Mouse (Mus musculus) MEL (cell line): ENCODE measurements around the gene Cpped1. TPM values are rescaled to one million over a fixed set of nuclear protein-coding genes. Genes with fewer than 3 reads are reported as not detected.
A peak's percentile ranks its signal among the peaks of the same experiment; 100 is the strongest.

ENCODE experiments used
- DNase-seq: peaks from one replicate; pipeline ENCODE4 v3.0.0; 2011; ENCODE audit warnings: low read depth, low spot score
- H3K27ac ChIP-seq: 2 replicates; pipeline ENCODE4 v1.5.1; 2012; ENCODE audit warnings: low read depth, mild to moderate bottlenecking, control low read depth, low read length, moderate library complexity; ENCODE audit not compliant: control insufficient read depth
- H3K27me3 ChIP-seq, 2 experiments: fragments of 150-350 bp in 1 of 2; sonication (generic) in 1 of 2; 2 replicates each; pipeline ENCODE4 v1.6.1; 2012; ENCODE audit warnings: low read length in 2 of 2, mild to moderate bottlenecking in 2 of 2, improper control_type of control experiment in 1 of 2, moderate library complexity in 1 of 2; ENCODE audit not compliant: insufficient read depth in 2 of 2, control insufficient read depth in 1 of 2
- H3K36me3 ChIP-seq, 2 experiments: 2 replicates each; pipeline ENCODE4 v1.6.1; 2012 to 2014; ENCODE audit warnings: low read length in 2 of 2, improper control_type of control experiment in 1 of 2, inconsistent platforms in 1 of 2, mild to moderate bottlenecking in 1 of 2; ENCODE audit not compliant: insufficient read depth in 2 of 2, control insufficient read depth in 1 of 2
- H3K4me1 ChIP-seq, 2 experiments: fragments of 150-350 bp in 1 of 2; sonication (generic) in 1 of 2; 2 replicates each; pipeline ENCODE4 v1.6.1; 2012; ENCODE audit warnings: low read length in 2 of 2, improper control_type of control experiment in 1 of 2, mild to moderate bottlenecking in 1 of 2; ENCODE audit not compliant: insufficient read depth in 2 of 2, control insufficient read depth in 1 of 2
- H3K4me3 ChIP-seq, 2 experiments: fragments of 150-350 bp in 1 of 2; sonication (generic) in 1 of 2; 2 replicates each; pipeline ENCODE4 v1.5.1; 2012; ENCODE audit warnings: low read depth in 2 of 2, low read length in 2 of 2, mild to moderate bottlenecking in 2 of 2, moderate library complexity in 2 of 2, control low read depth in 1 of 2, improper control_type of control experiment in 1 of 2; ENCODE audit not compliant: control insufficient read depth in 1 of 2, insufficient read depth in 1 of 2
- H3K79me2 ChIP-seq: 2 replicates; pipeline ENCODE4 v1.6.1; 2012; ENCODE audit warnings: mild to moderate bottlenecking, low read length, moderate library complexity; ENCODE audit not compliant: control insufficient read depth, poor library complexity, insufficient read depth
- H3K9ac ChIP-seq: 2 replicates; pipeline ENCODE4 v1.6.1; 2012; ENCODE audit warnings: low read depth, mild to moderate bottlenecking, control low read depth, low read length, moderate library complexity; ENCODE audit not compliant: control insufficient read depth, poor library complexity, severe bottlenecking
- H3K9me3 ChIP-seq: fragments of 150-350 bp; sonication (generic); replicated peaks from 2 replicates; pipeline ENCODE4 v1.6.1; 2012; ENCODE audit warnings: mild to moderate bottlenecking, low read length, improper control_type of control experiment, moderate library complexity; ENCODE audit not compliant: insufficient read depth
- CHD1 ChIP-seq: IDR thresholded peaks from 2 replicates; pipeline ENCODE4 v1.6.1; 2012; ENCODE audit warnings: low read depth, mild to moderate bottlenecking, inconsistent platforms, low read length, improper control_type of control experiment
- CHD2 ChIP-seq: IDR thresholded peaks from 2 replicates; pipeline ENCODE4 v1.6.1; 2011; ENCODE audit warnings: low read length, improper control_type of control experiment
- CTCF ChIP-seq, 3 experiments: IDR thresholded peaks in 2 of 3; conservative IDR thresholded peaks in 1 of 3; 2 replicates each; pipeline ENCODE4 v1.5.1; 2011 to 2012; ENCODE audit warnings: low read length in 3 of 3, low read depth in 2 of 3, mild to moderate bottlenecking in 2 of 3, improper control_type of control experiment in 1 of 3, inconsistent platforms in 1 of 3, mixed read lengths in 1 of 3, moderate library complexity in 1 of 3; ENCODE audit not compliant: control insufficient read depth in 1 of 3, insufficient read depth in 1 of 3, poor library complexity in 1 of 3, severe bottlenecking in 1 of 3
- E2F4 ChIP-seq: IDR thresholded peaks from 2 replicates; pipeline ENCODE4 v1.6.1; 2011; ENCODE audit warnings: low read depth, low read length, improper control_type of control experiment, borderline replicate concordance
- ELF1 ChIP-seq: IDR thresholded peaks from 2 replicates; pipeline ENCODE4 v1.6.1; 2014; ENCODE audit warnings: low read depth, mild to moderate bottlenecking, inconsistent platforms, low read length, improper control_type of control experiment, moderate library complexity
- HCFC1 ChIP-seq: IDR thresholded peaks from 2 replicates; pipeline ENCODE4 v1.6.1; 2012; ENCODE audit warnings: low read depth, mild to moderate bottlenecking, inconsistent platforms, low read length, improper control_type of control experiment, moderate library complexity
- KAT2A ChIP-seq: conservative IDR thresholded peaks from 2 replicates; pipeline ENCODE4 v1.6.1; 2012; ENCODE audit warnings: low read depth, low read length, improper control_type of control experiment, inconsistent platforms
- MAFK ChIP-seq: IDR thresholded peaks from 2 replicates; pipeline ENCODE4 v1.6.1; 2011; ENCODE audit warnings: low read depth, mild to moderate bottlenecking, low read length, improper control_type of control experiment, borderline replicate concordance
- MEF2A ChIP-seq: IDR thresholded peaks from 2 replicates; pipeline ENCODE4 v1.6.1; 2014; ENCODE audit warnings: low read depth, mild to moderate bottlenecking, inconsistent platforms, low read length, improper control_type of control experiment; ENCODE audit not compliant: poor library complexity, insufficient replicate concordance, severe bottlenecking; ENCODE audit errors: extremely low read depth
- MYC ChIP-seq: IDR thresholded peaks from 2 replicates; pipeline ENCODE4 v1.6.1; 2011; ENCODE audit warnings: low read depth, mild to moderate bottlenecking, low read length, improper control_type of control experiment, moderate library complexity
- NELFE ChIP-seq: IDR thresholded peaks from 2 replicates; pipeline ENCODE4 v1.6.1; 2011; ENCODE audit warnings: low read depth, low read length, improper control_type of control experiment
- POLR2A ChIP-seq, 2 experiments: IDR thresholded peaks; 2 replicates each; pipeline ENCODE4 v1.6.1; 2011 to 2012; ENCODE audit warnings: low read length in 2 of 2, mild to moderate bottlenecking in 2 of 2, control low read depth in 1 of 2, improper control_type of control experiment in 1 of 2, low read depth in 1 of 2, moderate library complexity in 1 of 2; ENCODE audit not compliant: control insufficient read depth in 1 of 2, insufficient read depth in 1 of 2, poor library complexity in 1 of 2
- POLR2AphosphoS2 ChIP-seq: IDR thresholded peaks from 2 replicates; pipeline ENCODE4 v1.6.1; 2011; ENCODE audit warnings: low read length, improper control_type of control experiment
- RAD21 ChIP-seq: IDR thresholded peaks from 2 replicates; pipeline ENCODE4 v1.6.1; 2011; ENCODE audit warnings: mild to moderate bottlenecking, low read depth, low read length, improper control_type of control experiment
- RCOR1 ChIP-seq: IDR thresholded peaks from 2 replicates; pipeline ENCODE4 v1.6.1; 2012; ENCODE audit warnings: low read depth, mild to moderate bottlenecking, inconsistent platforms, low read length, improper control_type of control experiment
- SMC3 ChIP-seq: IDR thresholded peaks from 2 replicates; pipeline ENCODE4 v1.6.1; 2011; ENCODE audit warnings: low read depth, low read length, improper control_type of control experiment
- TAL1 ChIP-seq: IDR thresholded peaks from 2 replicates; pipeline ENCODE4 v1.6.1; 2012; ENCODE audit warnings: mild to moderate bottlenecking, inconsistent platforms, low read length, moderate library complexity, mixed read lengths
- TCF12 ChIP-seq: IDR thresholded peaks from 2 replicates; pipeline ENCODE4 v1.6.1; 2014; ENCODE audit warnings: low read depth, mild to moderate bottlenecking, inconsistent platforms, low read length, improper control_type of control experiment, moderate library complexity
- UBTF ChIP-seq: IDR thresholded peaks from 2 replicates; pipeline ENCODE4 v1.6.1; 2012; ENCODE audit warnings: low read depth, mild to moderate bottlenecking, inconsistent platforms, low read length, improper control_type of control experiment, moderate library complexity, borderline replicate concordance; ENCODE audit not compliant: insufficient read depth
- ZC3H11A ChIP-seq: IDR thresholded peaks from 2 replicates; pipeline ENCODE4 v1.6.1; 2012; ENCODE audit warnings: low read depth, mild to moderate bottlenecking, inconsistent platforms, low read length, improper control_type of control experiment
- ZMIZ1 ChIP-seq: IDR thresholded peaks from 2 replicates; pipeline ENCODE4 v1.6.1; 2012; ENCODE audit warnings: low read depth, mild to moderate bottlenecking, inconsistent platforms, low read length, improper control_type of control experiment, moderate library complexity
- polyA plus RNA-seq, 2 experiments: library from polyadenylated mRNA; stranded (reverse) in 1 of 2; unstranded in 1 of 2; fragments of >175 nt in 1 of 2; fragments of >200 nt in 1 of 2; gene quantifications; 2 replicates each; pipeline versions ENCODE4 v1.2.1 to v1.2.4; 2012; ENCODE audit warnings: low replicate concordance in 2 of 2, low read depth in 1 of 2; ENCODE audit not compliant: insufficient read length in 2 of 2, insufficient read depth in 1 of 2, missing spikeins in 1 of 2
- total RNA-seq: library from RNA; depleted of rRNA; stranded (reverse); fragments of 300-350 nt; gene quantifications from 2 replicates; pipeline ENCODE4 v1.2.3, GENCODE M21; 2012

Cpped1 gene
- total and polyA plus RNA-seq, 3 experiments, result 14.1 to 29.9 TPM; not detected in 1

- no peak for TF ChIP-seq CHD2
- no peak for TF ChIP-seq CTCF (IDR thresholded peaks at IDR 0.05 in 2 of 3, conservative IDR thresholded peaks at IDR 0.05 in 1 of 3; ENCODE audit: control insufficient read depth in 1 of 3, insufficient read depth in 1 of 3, low read depth in 2 of 3, low read length in 3 of 3, poor library complexity in 1 of 3, severe bottlenecking in 1 of 3)
- no peak for TF ChIP-seq SMC3
- TF ChIP-seq MAFK, result no peak
- no peak for TF ChIP-seq KAT2A
- no peak for TF ChIP-seq NELFE
- no peak for TF ChIP-seq E2F4
- no peak for TF ChIP-seq ZMIZ1
- TF ChIP-seq MYC, result no peak
- TF ChIP-seq RAD21, result no peak
- no peak for TF ChIP-seq MEF2A
- TF ChIP-seq RCOR1, result no peak
- no peak for TF ChIP-seq HCFC1
- DNase-seq, result peak; percentile 11
- Histone ChIP-seq H3K79me2 (peaks cover 10% of the 10 kb centered on the region), H3K4me3 (peak overlapping the region in 1 of 2 experiments; percentile 78; a peak in 2 of 4 replicates), H3K36me3 (peaks cover 0 to 8% of the 10 kb centered on the region in 2 experiments; a peak in 2 of 4 replicates), H3K9ac (no peak overlapping the region; the same call in 1 of the 2 replicates), H3K27ac (no peak overlapping the region), H3K9me3 (no peaks in the 10 kb centered on the region), H3K27me3 (no peaks in the 10 kb centered on the region), H3K4me1 (peaks cover 0 to 13% of the 10 kb centered on the region in 2 experiments; a peak in 1 of 4 replicates)
Measured at GRCm38 (mm10) chr16:11907816-11908215, 1.4 kb downstream of the Cpped1 start.

- no peak for DNase-seq
- no peaks in the 10 kb centered on the region for H3K9me3 ChIP-seq
- no peak overlapping the region for H3K4me3 ChIP-seq
- H3K9ac ChIP-seq, result no peak overlapping the region
- H3K27ac ChIP-seq, result no peak overlapping the region
- H3K79me2 ChIP-seq, result peaks cover 10% of the 10 kb centered on the region
- peaks cover 0 to 8% of the 10 kb centered on the region in 2 experiments; a peak in 2 of 4 replicates for H3K36me3 ChIP-seq
- no peaks in the 10 kb centered on the region for H3K27me3 ChIP-seq
- TF ChIP-seq MYC, result no peak
- no peak for TF ChIP-seq KAT2A
- TF ChIP-seq TCF12, result no peak
- no peak for TF ChIP-seq UBTF
- TF ChIP-seq TAL1, result no peak
- TF ChIP-seq ELF1, result no peak
- TF ChIP-seq POLR2AphosphoS2, result no peak
- TF ChIP-seq POLR2A (IDR thresholded peaks at IDR 0.05; ENCODE audit: control insufficient read depth in 1 of 2, insufficient read depth in 1 of 2, low read depth in 1 of 2, low read length in 2 of 2, poor library complexity in 1 of 2), result no peak
- TF ChIP-seq ZC3H11A, result no peak
- TF ChIP-seq CHD1, result no peak
- TF ChIP-seq, all 39 proteins: peak for 0
- H3K4me1 ChIP-seq, result peaks cover 0 to 13% of the 10 kb centered on the region in 2 experiments; a peak in 1 of 4 replicates
Measured at GRCm38 (mm10) chr16:11906906-11907305, 2.3 kb downstream of the Cpped1 start.
